Mouse (Mus musculus): ENCODE results near the gene Ap1g2. TPM values are rescaled to one million over a fixed set of nuclear protein-coding genes. Genes with fewer than 3 reads are reported as not detected.

Gene Ap1g2
- 17.2 and 18.9 TPM in 2 replicates for polyA plus RNA-seq (2015; fragmentation: Nextera tagmentation; extraction: Ambion mirVana)

DNA sequence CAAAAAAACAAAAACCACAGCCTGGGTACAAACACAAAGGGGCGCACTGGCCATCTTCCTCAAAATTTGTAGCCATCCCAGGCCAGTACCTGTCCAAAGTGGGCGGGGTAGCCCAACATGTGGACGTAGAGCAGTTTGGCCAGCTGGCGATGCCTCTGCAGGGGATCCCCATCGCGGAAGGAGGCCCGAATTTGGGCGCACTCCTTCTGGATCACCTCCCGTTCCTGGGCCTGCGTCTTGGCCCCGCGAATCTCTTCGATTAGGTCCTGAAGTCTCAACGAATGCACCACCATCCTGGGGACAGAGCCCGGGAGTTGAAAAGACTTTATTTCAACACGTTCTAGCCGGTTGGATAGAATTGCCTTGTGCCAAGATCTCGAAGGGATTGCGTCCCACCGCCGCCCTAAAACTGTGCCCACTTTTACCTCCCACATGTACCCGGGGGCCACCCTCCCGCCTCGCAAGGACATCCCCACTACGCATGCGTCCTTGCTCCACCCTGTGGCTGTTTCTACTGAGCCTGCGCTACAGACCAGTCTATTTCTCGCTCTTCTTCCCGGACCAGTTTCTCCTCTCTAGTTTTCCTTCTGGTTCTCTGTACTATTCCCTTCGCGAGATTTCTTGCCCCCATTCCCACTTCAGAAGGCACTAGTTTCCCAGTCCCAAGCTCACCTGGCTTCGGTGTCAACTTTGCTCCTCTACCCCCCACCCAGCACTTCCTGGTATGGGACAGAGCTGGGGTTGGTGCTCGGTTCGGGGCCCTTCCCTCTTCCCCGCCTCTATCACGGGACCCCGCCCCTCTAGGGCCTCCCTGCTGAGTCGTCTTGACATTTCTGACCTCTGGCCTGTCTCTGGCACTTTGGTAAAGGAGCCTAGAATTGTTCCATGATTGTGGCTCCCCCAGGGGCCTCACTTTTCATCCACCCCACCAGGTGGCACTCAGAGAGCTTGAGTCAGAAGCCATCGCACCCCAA, at the start of gene Ap1g2:
Gene Ap1g2 (minus strand): TSS at position 758 of the 974 bp plus-strand sequence.
- H3K4me3 ChIP-seq = peak within 1 kb of the TSS; percentile 46
- peak within 1 kb of the TSS; percentile 95 for H3K4me2 ChIP-seq
- H3K9ac ChIP-seq = peak within 1 kb of the TSS; percentile 57
- peaks cover 29% of the 10 kb centered on the region for H3K27me3 ChIP-seq
- 0 out of 2 replicates have a peak, but pooled peaks cover 1% of the 10 kb centered on the region for H3K36me3 ChIP-seq
- H3K27ac ChIP-seq = peak within 1 kb of the TSS; percentile 64; the same call in 1 of the 2 replicates
- H3K9me3 ChIP-seq = no peaks in the 10 kb centered on the region
- ATAC-seq (ENCODE audit: borderline replicate concordance, extremely low read depth, low FRiP score, low TSS enrichment) = peak; percentile 76
- H3K4me1 ChIP-seq = peaks cover 29% of the 10 kb centered on the region
- under 1% methylated on average over 39 of the region's 39 CpGs for WGBS

DNA sequence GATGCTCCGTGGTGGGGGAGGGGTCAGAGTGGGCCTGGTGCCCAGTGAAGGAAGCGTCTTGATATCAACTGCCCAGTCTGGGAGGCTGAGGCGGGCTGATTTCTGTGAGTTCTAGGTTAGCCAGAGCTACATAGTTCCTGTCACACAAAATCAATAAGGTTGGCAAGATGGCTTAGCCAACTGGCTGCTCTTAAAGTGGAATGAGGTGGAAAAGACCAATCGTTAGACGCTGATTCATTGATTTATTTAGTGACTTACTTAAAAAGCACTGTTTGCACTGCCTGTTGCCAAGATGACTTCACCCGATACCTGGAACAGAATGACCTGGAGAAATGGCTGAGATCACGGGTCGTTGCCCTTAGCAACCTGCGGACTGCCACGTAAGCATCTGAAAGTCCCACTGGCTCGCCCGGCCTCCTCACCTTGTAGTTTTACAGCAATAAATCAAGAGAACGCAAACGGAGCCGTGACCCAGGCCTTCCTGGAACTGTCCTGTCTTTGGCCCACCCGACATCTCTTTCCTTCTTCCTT, 46.6 kb upstream of the Ap1g2 start:
- Histone ChIP-seq H3K4me3 (no peak overlapping the region), H3K27ac (no peak overlapping the region), H3K36me3 (no peaks in the 10 kb centered on the region), H3K9me3 (no peaks in the 10 kb centered on the region), H3K27me3 (no peaks in the 10 kb centered on the region), H3K4me1 (no peaks in the 10 kb centered on the region; the same call in 1 of the 2 replicates), H3K9ac (no peak overlapping the region), H3K4me2 (no peak overlapping the region)
- WGBS = 81% methylated on average over 16 of the region's 16 CpGs
- ATAC-seq (ENCODE audit: borderline replicate concordance, extremely low read depth, low FRiP score, low TSS enrichment) = no peak

GRCm38 (mm10) chr14:55152174-55152573, 45.8 kb upstream of the Ap1g2 start:
- no peak overlapping the region for H3K9ac ChIP-seq
- no peak overlapping the region for H3K4me2 ChIP-seq
- no peaks in the 10 kb centered on the region for H3K9me3 ChIP-seq
- H3K4me3 ChIP-seq = no peak overlapping the region
- no peaks in the 10 kb centered on the region; the same call in 1 of the 2 replicates for H3K4me1 ChIP-seq
- WGBS = 74% methylated on average over 4 of the region's 4 CpGs
- no peaks in the 10 kb centered on the region for H3K27me3 ChIP-seq
- H3K36me3 ChIP-seq = no peaks in the 10 kb centered on the region
- no peak for ATAC-seq (ENCODE audit: borderline replicate concordance, extremely low read depth, low FRiP score, low TSS enrichment)
- H3K27ac ChIP-seq = no peak overlapping the region

DNA sequence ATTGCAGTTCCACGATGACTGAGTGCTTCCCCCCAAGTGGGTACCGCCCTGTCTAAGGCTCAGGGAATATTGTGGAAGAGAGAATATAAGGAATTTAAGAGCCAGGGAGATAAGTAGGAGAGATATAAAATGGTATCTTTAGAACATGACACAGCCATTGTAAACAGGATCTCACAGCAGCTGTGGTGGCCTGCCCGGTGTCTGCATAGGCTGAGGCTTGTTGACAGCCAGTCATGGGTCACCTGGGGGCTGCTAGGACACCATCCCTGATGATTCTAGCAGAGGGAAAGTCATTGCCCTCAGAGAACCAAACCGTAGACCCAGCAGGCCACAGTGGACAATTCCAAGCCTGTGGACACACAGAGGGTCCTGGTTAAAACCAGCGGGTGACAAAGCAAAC, 44.6 kb upstream of the Ap1g2 start:
- H3K9me3 ChIP-seq = no peaks in the 10 kb centered on the region
- WGBS = 68% methylated on average over 5 of the region's 5 CpGs
- H3K27me3 ChIP-seq = no peaks in the 10 kb centered on the region
- no peak overlapping the region for H3K4me3 ChIP-seq
- ATAC-seq (ENCODE audit: borderline replicate concordance, extremely low read depth, low FRiP score, low TSS enrichment) = no peak
- H3K4me1 ChIP-seq = no peaks in the 10 kb centered on the region
- H3K36me3 ChIP-seq = no peaks in the 10 kb centered on the region
- H3K27ac ChIP-seq = no peak overlapping the region
- H3K9ac ChIP-seq = no peak overlapping the region
- H3K4me2 ChIP-seq = no peak overlapping the region

- ATAC-seq (ENCODE audit: borderline replicate concordance, extremely low read depth, low FRiP score, low TSS enrichment) = no peak
- H3K27ac ChIP-seq = no peak overlapping the region
- no peak overlapping the region for H3K4me2 ChIP-seq
- H3K36me3 ChIP-seq = no peaks in the 10 kb centered on the region
- H3K4me1 ChIP-seq = no peaks in the 10 kb centered on the region
- no peaks in the 10 kb centered on the region for H3K9me3 ChIP-seq
- 69% methylated on average over 5 of the region's 5 CpGs for WGBS
- H3K9ac ChIP-seq = no peak overlapping the region
- H3K4me3 ChIP-seq = no peak overlapping the region
- no peaks in the 10 kb centered on the region for H3K27me3 ChIP-seq
These were observed 42.6 kb upstream of the Ap1g2 start for GRCm38 (mm10) chr14:55149041-55149440.

DNA sequence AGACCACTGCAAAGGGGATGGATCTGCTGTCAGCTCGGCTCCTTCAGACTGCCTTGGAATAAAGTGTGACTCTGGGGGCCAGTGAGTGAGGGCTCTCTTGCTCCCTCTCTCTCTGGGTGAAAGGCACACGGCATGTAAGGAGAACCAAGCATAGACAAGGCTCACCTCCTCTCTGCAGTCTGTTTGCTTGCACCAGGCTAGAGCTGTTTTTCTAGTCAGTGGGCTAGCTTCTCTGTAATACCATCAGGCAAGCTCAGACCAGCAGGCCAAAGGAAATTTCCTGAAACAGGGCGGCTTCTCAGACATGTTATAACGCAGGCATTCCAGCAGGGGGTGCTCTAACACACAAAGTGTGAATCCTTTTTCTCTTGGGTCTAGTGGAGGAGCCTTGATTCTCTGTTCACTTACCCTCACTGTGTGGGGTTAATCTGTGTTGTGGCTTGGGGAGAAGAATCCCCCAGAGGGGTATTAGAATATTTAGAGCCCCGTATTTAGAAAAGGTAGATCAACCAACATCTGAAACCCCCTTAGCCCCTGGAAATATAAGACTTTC, 42.0 kb upstream of the Ap1g2 start:
- 32% methylated on average over 5 of the region's 5 CpGs for WGBS
- no peaks in the 10 kb centered on the region for H3K36me3 ChIP-seq
- H3K27ac ChIP-seq = no peak overlapping the region
- no peak overlapping the region for H3K9ac ChIP-seq
- no peak overlapping the region for H3K4me3 ChIP-seq
- no peak overlapping the region for H3K4me2 ChIP-seq
- H3K4me1 ChIP-seq = no peaks in the 10 kb centered on the region
- no peaks in the 10 kb centered on the region for H3K27me3 ChIP-seq
- ATAC-seq (ENCODE audit: borderline replicate concordance, extremely low read depth, low FRiP score, low TSS enrichment) = no peak
- H3K9me3 ChIP-seq = no peaks in the 10 kb centered on the region

DNA sequence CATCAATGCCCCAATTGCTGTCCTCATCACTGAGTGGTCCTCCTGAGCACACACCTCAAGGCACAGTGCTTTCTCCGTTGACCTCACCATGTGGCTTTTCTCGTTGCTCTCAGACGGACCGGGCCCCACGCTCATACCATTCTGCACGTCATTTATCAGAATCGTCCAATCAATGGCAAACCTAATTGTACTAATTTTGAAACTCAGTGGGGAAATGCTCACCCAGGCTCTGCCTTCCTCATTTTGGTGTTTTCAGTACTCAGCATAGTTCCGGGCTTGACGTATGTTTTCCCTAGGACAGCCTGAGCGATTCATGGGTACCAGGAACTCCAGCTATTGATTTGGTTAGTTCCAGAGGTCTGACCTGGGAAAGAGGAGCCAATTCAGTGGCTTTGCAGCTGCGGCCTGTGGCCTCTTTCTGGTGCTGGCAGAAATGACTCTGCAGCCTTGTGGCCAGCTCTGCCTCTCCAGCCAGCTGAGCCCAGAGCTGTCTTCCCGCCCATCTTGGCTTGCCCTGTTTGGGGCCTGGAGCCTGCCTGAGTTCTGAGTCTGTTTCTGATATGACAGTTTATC, 40.5 kb upstream of the Ap1g2 start:
- 79% methylated on average over 12 of the region's 12 CpGs for WGBS
- Histone ChIP-seq H3K27ac (no peak overlapping the region), H3K27me3 (no peaks in the 10 kb centered on the region), H3K9me3 (no peaks in the 10 kb centered on the region), H3K9ac (no peak overlapping the region), H3K4me3 (no peak overlapping the region), H3K36me3 (no peaks in the 10 kb centered on the region), H3K4me1 (no peaks in the 10 kb centered on the region), H3K4me2 (no peak overlapping the region)
- no peak for ATAC-seq (ENCODE audit: borderline replicate concordance, extremely low read depth, low FRiP score, low TSS enrichment)

- Histone ChIP-seq H3K9ac (no peak overlapping the region), H3K9me3 (no peaks in the 10 kb centered on the region), H3K27me3 (no peaks in the 10 kb centered on the region), H3K36me3 (no peaks in the 10 kb centered on the region), H3K4me3 (no peak overlapping the region), H3K4me2 (no peak overlapping the region), H3K27ac (no peak overlapping the region), H3K4me1 (no peaks in the 10 kb centered on the region)
- 80% methylated on average over 1 of the region's 1 CpGs for WGBS
- ATAC-seq (ENCODE audit: borderline replicate concordance, extremely low read depth, low FRiP score, low TSS enrichment) = no peak
These were observed 39.9 kb upstream of the Ap1g2 start for GRCm38 (mm10) chr14:55146324-55146723.

- Histone ChIP-seq H3K27me3 (no peaks in the 10 kb centered on the region), H3K9me3 (no peaks in the 10 kb centered on the region), H3K27ac (no peak overlapping the region), H3K4me3 (no peak overlapping the region), H3K9ac (no peak overlapping the region), H3K4me2 (no peak overlapping the region), H3K36me3 (no peaks in the 10 kb centered on the region), H3K4me1 (no peaks in the 10 kb centered on the region)
- no peak for ATAC-seq (ENCODE audit: borderline replicate concordance, extremely low read depth, low FRiP score, low TSS enrichment)
- 29% methylated on average over 7 of the region's 7 CpGs for WGBS
These were observed 32.9 kb upstream of the Ap1g2 start for GRCm38 (mm10) chr14:55139313-55139712.

- H3K4me3 ChIP-seq = no peak overlapping the region
- no peak overlapping the region for H3K27ac ChIP-seq
- H3K9ac ChIP-seq = no peak overlapping the region
- H3K27me3 ChIP-seq = no peaks in the 10 kb centered on the region
- H3K4me2 ChIP-seq = no peak overlapping the region
- 71% methylated on average over 8 of the region's 8 CpGs for WGBS
- ATAC-seq (ENCODE audit: borderline replicate concordance, extremely low read depth, low FRiP score, low TSS enrichment) = no peak
- no peaks in the 10 kb centered on the region for H3K36me3 ChIP-seq
- no peaks in the 10 kb centered on the region for H3K9me3 ChIP-seq
- no peaks in the 10 kb centered on the region for H3K4me1 ChIP-seq
These were observed 29.3 kb upstream of the Ap1g2 start for GRCm38 (mm10) chr14:55135676-55136075.

DNA sequence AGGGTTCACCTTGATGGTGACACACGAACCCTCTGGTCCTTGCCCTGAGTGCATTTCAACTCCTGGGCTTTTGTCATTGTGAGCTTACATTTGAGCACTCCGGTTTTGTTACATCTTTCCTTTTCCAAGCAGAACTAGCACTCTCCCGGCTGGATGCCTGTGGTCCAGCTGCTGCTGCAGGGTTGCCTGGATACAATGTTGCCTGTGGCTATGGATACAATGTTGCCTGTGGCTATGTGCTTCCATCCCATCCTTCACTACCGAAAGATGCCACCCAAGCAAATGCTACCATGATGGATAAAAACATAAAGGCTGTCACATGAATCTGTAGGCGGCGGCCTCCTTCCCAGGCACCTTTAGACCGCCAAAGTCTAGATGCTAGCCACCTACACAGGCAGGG, 20.1 kb upstream of the Ap1g2 start:
- 0 out of 2 replicates have a peak, but pooled peaks cover 4% of the 10 kb centered on the region for H3K4me1 ChIP-seq
- no peak overlapping the region for H3K9ac ChIP-seq
- 81% methylated on average over 7 of the region's 7 CpGs for WGBS
- no peak overlapping the region for H3K4me2 ChIP-seq
- ATAC-seq (ENCODE audit: borderline replicate concordance, extremely low read depth, low FRiP score, low TSS enrichment) = no peak
- H3K9me3 ChIP-seq = no peaks in the 10 kb centered on the region
- H3K27me3 ChIP-seq = no peaks in the 10 kb centered on the region
- no peak overlapping the region for H3K27ac ChIP-seq
- H3K36me3 ChIP-seq = no peaks in the 10 kb centered on the region
- no peak overlapping the region for H3K4me3 ChIP-seq

GRCm38 (mm10) chr14:55125711-55126110, 19.3 kb upstream of the Ap1g2 start:
- Histone ChIP-seq H3K36me3 (no peaks in the 10 kb centered on the region), H3K27ac (no peak overlapping the region), H3K4me3 (no peak overlapping the region), H3K27me3 (no peaks in the 10 kb centered on the region), H3K9ac (no peak overlapping the region), H3K4me2 (no peak overlapping the region), H3K9me3 (no peaks in the 10 kb centered on the region), H3K4me1 (0 out of 2 replicates have a peak, but pooled peaks cover 4% of the 10 kb centered on the region)
- WGBS = 68% methylated on average over 5 of the region's 5 CpGs
- no peak for ATAC-seq (ENCODE audit: borderline replicate concordance, extremely low read depth, low FRiP score, low TSS enrichment)
